Comparison of ENCODE assay signal across 19 mouse cellular contexts in the genomic region with DNA sequence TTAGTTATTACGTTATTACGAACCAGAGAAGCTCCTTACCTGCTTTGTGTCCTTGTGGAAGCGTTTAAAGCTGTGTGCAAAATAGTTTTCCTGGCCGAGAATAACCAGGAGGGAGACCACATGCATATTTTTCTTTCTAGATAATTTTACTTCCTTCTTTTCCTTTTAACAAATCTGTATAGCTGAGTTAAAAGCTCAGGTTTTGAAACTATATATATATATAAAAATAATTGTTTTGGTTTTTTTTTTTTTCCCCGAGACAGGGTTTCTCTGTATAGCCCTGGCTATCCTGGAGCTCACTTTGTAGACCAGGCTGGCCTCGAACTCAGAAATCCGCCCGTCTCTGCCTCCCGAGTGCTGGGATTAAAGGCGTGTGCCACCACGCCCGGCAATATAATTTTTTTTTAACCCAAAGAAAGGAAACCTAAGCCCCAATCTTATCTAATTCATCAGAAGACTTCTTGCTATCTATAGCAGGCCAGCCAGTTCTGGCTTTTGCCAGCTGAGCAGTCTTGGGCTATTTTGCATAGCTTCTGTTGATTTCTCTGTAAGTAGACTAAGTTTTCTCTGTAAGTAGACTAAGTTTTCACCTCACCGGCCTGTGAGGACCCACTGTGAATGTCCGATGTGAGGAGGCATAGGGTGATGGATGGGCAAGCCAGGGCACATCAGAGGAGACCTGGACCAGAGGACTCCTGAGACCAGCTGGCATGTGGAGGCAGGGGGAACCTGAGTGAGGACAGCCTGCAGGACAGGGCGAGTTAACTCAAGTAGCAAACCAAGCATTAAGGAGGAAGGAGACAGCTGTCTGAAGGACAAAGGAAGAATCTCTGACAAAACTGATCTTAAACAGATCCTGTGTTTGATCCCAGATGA.
DNase-seq lines count a peak whose midpoint lies in the region; ATAC-seq and TF ChIP-seq lines count a peak whose summit lies in the region.
"Had no signal": no experiment of that assay in that cellular context is flagged by ENCODE, and none has a peak within 500 bp of the region (broad histone marks: within the 10 kb centered on the region; RNA-seq: fewer than 3 reads in every experiment).

No protein-coding gene starts in this region.

- dilution Hi-C loops in CH12.LX (cut with MboI; ENCODE audit: extremely low pct_ligation_motif_present, extremely low pct_unique_long_range_greater_than_20kb, low sequenced_read_pairs), result no loop called here

- H3K9me3 ChIP-seq in megakaryocyte, embryonic 14.5 days, result no peaks in the 10 kb centered on the region
- H3K9me3 ChIP-seq in CH12.LX (replicated peaks; ENCODE audit: low read length), result no peaks in the 10 kb centered on the region
- H3K9me3 ChIP-seq: embryonic facial prominence, embryonic 13.5 days; hindbrain, embryonic 10.5 days; neural tube, embryonic 12.5 days had no signal

- H3K4me3 ChIP-seq in megakaryocyte, embryonic 14.5 days (replicated peaks), result peak overlapping the region; percentile 3
- peak overlapping the region; percentile 58 to 97 (median 69) for H3K4me3 ChIP-seq in CH12.LX (replicated peaks in 1 of 3; ENCODE audit: low read depth in 2 of 3, low read length in 2 of 3, poor library complexity in 1 of 3)
- H3K4me3 ChIP-seq: embryonic facial prominence, embryonic 13.5 days; hindbrain, embryonic 10.5 days; neural tube, embryonic 12.5 days had no signal

- TF ChIP-seq RAD21 in CH12.LX (IDR thresholded peaks at IDR 0.05; ENCODE audit: low read depth, low read length), result no peak

- no peak for DNase-seq in CH12.LX (ENCODE audit: extremely low read depth)
- peak; percentile 53 for DNase-seq in induced T-regulatory cell, adult 2 months (ENCODE audit: low read depth)
- peak; percentile 57 for DNase-seq in naive thymus-derived CD4-positive, alpha-beta T cell, adult 2 months (ENCODE audit: low read depth)
- no peak for DNase-seq in cerebellum, postnatal 36 days
- no peak for DNase-seq in neural tube, embryonic 10.5 days (ENCODE audit: extremely low spot score, low spot score)
- no peak for DNase-seq in gastrocnemius, postnatal 10 days
- DNase-seq: adrenal gland, adult 8-10 months; cerebellum, adult 9-11 months; gastrocnemius, postnatal 25 days; kidney, adult 2 months; kidney, postnatal 25 days; thymus, adult 18-20 months had no signal

- H3K27me3 ChIP-seq in megakaryocyte, embryonic 14.5 days (replicated peaks), result no peaks in the 10 kb centered on the region
- no peaks in the 10 kb centered on the region for H3K27me3 ChIP-seq in CH12.LX (replicated peaks)

- no peak for TF ChIP-seq CTCF in CH12.LX (conservative IDR thresholded peaks at IDR 0.05 in 1 of 2, IDR thresholded peaks at IDR 0.05 in 1 of 2; ENCODE audit: low read depth in 2 of 2, low read length in 2 of 2)

- H3K9ac ChIP-seq in CH12.LX (ENCODE audit: insufficient read depth, low read depth), result peak overlapping the region; percentile 99
- H3K9ac ChIP-seq: embryonic facial prominence, embryonic 13.5 days; neural tube, embryonic 12.5 days had no signal

- H3K36me3 ChIP-seq in megakaryocyte, embryonic 14.5 days (replicated peaks; ENCODE audit: low read length), result no peaks in the 10 kb centered on the region
- peaks cover 4 to 26% of the 10 kb centered on the region in 2 experiments for H3K36me3 ChIP-seq in CH12.LX (replicated peaks in 1 of 2; ENCODE audit: control insufficient read depth in 1 of 2, insufficient read depth in 1 of 2, low read length in 1 of 2)
- H3K36me3 ChIP-seq: embryonic facial prominence, embryonic 13.5 days; hindbrain, embryonic 10.5 days; neural tube, embryonic 12.5 days had no signal

- ATAC-seq in megakaryocyte, adult 5-6 weeks (ENCODE audit: poor library complexity, severe bottlenecking), result no peak
- ATAC-seq: forebrain, embryonic 14.5 days; lung, postnatal 0 days had no signal

- peaks cover 56% of the 10 kb centered on the region for H3K79me2 ChIP-seq in CH12.LX (replicated peaks; ENCODE audit: control insufficient read depth, extremely low read depth, insufficient read depth, poor library complexity, severe bottlenecking)

- H3K4me2 ChIP-seq in CH12.LX (ENCODE audit: insufficient read depth, low read depth, poor library complexity, severe bottlenecking), result peak overlapping the region; percentile 96
- H3K4me2 ChIP-seq: embryonic facial prominence, embryonic 13.5 days; neural tube, embryonic 12.5 days had no signal

- H3K4me1 ChIP-seq in megakaryocyte, embryonic 14.5 days, result peaks cover 27% of the 10 kb centered on the region
- H3K4me1 ChIP-seq in CH12.LX (ENCODE audit: control insufficient read depth in 1 of 2, insufficient read depth in 2 of 2), result peaks cover 12 to 33% of the 10 kb centered on the region in 2 experiments

- TF ChIP-seq EP300 in CH12.LX (IDR thresholded peaks at IDR 0.05; ENCODE audit: low read length), result no peak

- no peak; the same call in 1 of the 2 replicates for TF ChIP-seq POLR2A in CH12.LX (IDR thresholded peaks at IDR 0.05; ENCODE audit: low read depth, low read length)

- in situ Hi-C loops in CH12.LX (cut with MboI; ENCODE audit: low pct_ligation_motif_present, low pct_unique_long_range_greater_than_20kb, low sequenced_read_pairs), result no loop called here

- peak overlapping the region; percentile 99 for H3K27ac ChIP-seq in CH12.LX (ENCODE audit: insufficient read depth, low read depth)
- H3K27ac ChIP-seq: embryonic facial prominence, embryonic 13.5 days; hindbrain, embryonic 10.5 days; neural tube, embryonic 12.5 days had no signal

TF ChIP-seq in CH12.LX, 34 proteins besides CTCF, POLR2A, EP300 and RAD21:
- TF ChIP-seq ZMIZ1 (IDR thresholded peaks at IDR 0.05; ENCODE audit: low read depth, low read length) (0 out of 2 replicates have a peak, but pooled peaks have one; percentile 42), SIN3A (IDR thresholded peaks at IDR 0.05; ENCODE audit: low read length) (peak; percentile 41; the same call in 1 of the 2 replicates), MXI1 (IDR thresholded peaks at IDR 0.05; ENCODE audit: low read depth, low read length) (0 out of 2 replicates have a peak, but pooled peaks have one; percentile 14), ETS1 (conservative IDR thresholded peaks at IDR 0.05; ENCODE audit: low read depth, low read length) (no peak)

Comparison
In these comparisons a context has a peak if more than half of its experiments do, and no peak if none do; other contexts are left out.
1. DNase-seq: peak in induced T-regulatory cell, adult 2 months (single experiment) and naive thymus-derived CD4-positive, alpha-beta T cell, adult 2 months (single experiment); none in CH12.LX (single experiment), cerebellum, postnatal 36 days (0 of 2), neural tube, embryonic 10.5 days (single experiment) and gastrocnemius, postnatal 10 days (single experiment).